Mouse (Mus musculus): ENCODE measurements around the gene Tubgcp4. TPM values are rescaled to one million over a fixed set of nuclear protein-coding genes. Genes with fewer than 3 reads are reported as not detected.

Gene Tubgcp4
- 10 to 100 TPM; 74.4 to 82.9 TPM for polyA plus RNA-seq (2017; shearing (Covaris generic))

GRCm38 (mm10) chr2:121170481-121170971, at the start of gene Tubgcp4:
Gene Tubgcp4, plus strand, starts transcription at chr2:121170654.

GRCm38 (mm10) chr2:121140018-121140882, 30.2 kb upstream of the Tubgcp4 start, which contains the start of the genes Adal and Lcmt2:
Gene Adal, plus strand, starts transcription at chr2:121140428.
Gene Lcmt2, minus strand, starts transcription at chr2:121140653.

GRCm38 (mm10) chr2:121170980-121171742, 707 bp downstream of the Tubgcp4 start, which contains the start of gene Zscan29:
Gene Zscan29, minus strand, starts transcription at chr2:121171125.

Other genes with a start within 250 kb of the Tubgcp4 start
- 10 to 100 TPM; 40.6 to 50.9 TPM for gene Ubr1, start 199.9 kb upstream of the Tubgcp4 start, polyA plus RNA-seq (2017; shearing (Covaris generic))
- gene Tmem62, start 193.6 kb upstream of the Tubgcp4 start, polyA plus RNA-seq (2017; shearing (Covaris generic)): 10 to 100 TPM; 21.8 to 25.6 TPM
- gene Ccndbp1, start 162.3 kb upstream of the Tubgcp4 start, polyA plus RNA-seq (2017; shearing (Covaris generic)): 100 to 1,000 TPM; 132 to 161 TPM
- gene Epb42, start 133.6 kb upstream of the Tubgcp4 start, polyA plus RNA-seq (2017; shearing (Covaris generic)): 1 to 10 TPM in 1 of 2 experiments, not detected in 1; 1.2 TPM
- under 1 TPM in 1 of 2 experiments, not detected in 1; 0.31 TPM for gene Tgm5, start 84.8 kb upstream of the Tubgcp4 start, polyA plus RNA-seq (2017; shearing (Covaris generic))
- gene Tgm7, start 60.9 kb upstream of the Tubgcp4 start, polyA plus RNA-seq (2017; shearing (Covaris generic)): under 1 TPM in 1 of 2 experiments, not detected in 1; 0.10 TPM
- 10 to 100 TPM; 16.4 to 20.5 TPM for gene Adal, start 30.2 kb upstream of the Tubgcp4 start, polyA plus RNA-seq (2017; shearing (Covaris generic))
- 10 to 100 TPM; 17.9 to 19.7 TPM for gene Lcmt2, start 30.0 kb upstream of the Tubgcp4 start, polyA plus RNA-seq (2017; shearing (Covaris generic))
- gene Zscan29, start 471 bp downstream of the Tubgcp4 start, polyA plus RNA-seq (2017; shearing (Covaris generic)): 10 to 100 TPM; 27.1 to 45.5 TPM
- gene Trp53bp1, start 100.8 kb downstream of the Tubgcp4 start, polyA plus RNA-seq (2017; shearing (Covaris generic)): 10 to 100 TPM; 28.1 to 45.6 TPM
- under 1 TPM; 0.01 to 0.14 TPM for gene Map1a, start 118.9 kb downstream of the Tubgcp4 start, polyA plus RNA-seq (2017; shearing (Covaris generic))
- gene Ppip5k1, start 184.7 kb downstream of the Tubgcp4 start, polyA plus RNA-seq (2017; shearing (Covaris generic)): 10 to 100 TPM in 1 of 2 experiments, 1 to 10 TPM in 1; 8.9 to 11.3 TPM
- under 1 TPM in 1 of 2 experiments, not detected in 1; 0.27 TPM for gene Ckmt1, start 187.1 kb downstream of the Tubgcp4 start, polyA plus RNA-seq (2017; shearing (Covaris generic))
- under 1 TPM; 0.07 to 0.12 TPM for gene Strc, start 216.5 kb downstream of the Tubgcp4 start, polyA plus RNA-seq (2017; shearing (Covaris generic))
- 100 to 1,000 TPM; 589 to 791 TPM for gene Pdia3, start 243.1 kb downstream of the Tubgcp4 start, polyA plus RNA-seq (2017; shearing (Covaris generic))
- 1 to 10 TPM; 2.6 to 2.8 TPM for gene Catsper2, start 243.1 kb downstream of the Tubgcp4 start, polyA plus RNA-seq (2017; shearing (Covaris generic))

Data from activated CD4-positive, CD25-positive, alpha-beta regulatory T cell (primary cell).